Mouse (Mus musculus) thymus, adult 2 months (tissue): Measurements from ENCODE around the gene Lrp1.

Experiments used
- CTCF ChIP-seq: fragments of 200-500 bp; IDR thresholded peaks from 2 replicates; pipeline ENCODE4 v1.5.1; 2012; ENCODE audit warnings: mild to moderate bottlenecking, control low read depth, low read length, moderate library complexity, borderline replicate concordance; ENCODE audit not compliant: control insufficient read depth, poor library complexity, insufficient read depth; ENCODE audit errors: extremely low read depth
- POLR2A ChIP-seq: fragments of 200-500 bp; IDR thresholded peaks from 2 replicates; pipeline ENCODE4 v1.6.1; 2012; ENCODE audit warnings: mild to moderate bottlenecking, low read length, control low read depth, moderate library complexity; ENCODE audit not compliant: control insufficient read depth, poor library complexity, insufficient read depth; ENCODE audit errors: extremely low read depth

- TF ChIP-seq CTCF (no peak), POLR2A (no peak)
Observed at GRCm38 (mm10) chr10:127587776-127588175, 33.2 kb downstream of the Lrp1 start.
